Mouse (Mus musculus) olfactory bulb, adult 2 months (tissue): ENCODE measurements around the gene 4931428L18Rik. TPM values are rescaled to one million over a fixed set of nuclear protein-coding genes. Genes with fewer than 3 reads are reported as not detected.

Source experiments
- H3K27ac ChIP-seq: fragments of 200-500 bp; 2 replicates; pipeline ENCODE4 v1.5.1; 2012; ENCODE audit warnings: low read depth, low read length; ENCODE audit not compliant: insufficient read depth
- H3K4me1 ChIP-seq: fragments of 200-500 bp; 2 replicates; pipeline ENCODE4 v1.6.1; 2012; ENCODE audit warnings: low read length; ENCODE audit not compliant: control insufficient read depth, insufficient read depth
- H3K4me3 ChIP-seq: fragments of 200-500 bp; 2 replicates; pipeline ENCODE4 v1.5.1; 2012; ENCODE audit warnings: mild to moderate bottlenecking, low read depth, low read length, moderate library complexity; ENCODE audit not compliant: insufficient read depth
- CTCF ChIP-seq: fragments of 200-500 bp; IDR thresholded peaks from 2 replicates; pipeline ENCODE4 v1.5.1; 2012; ENCODE audit warnings: low read depth, mild to moderate bottlenecking, low read length, moderate library complexity; ENCODE audit not compliant: insufficient read depth
- POLR2A ChIP-seq: fragments of 200-500 bp; IDR thresholded peaks from 2 replicates; pipeline ENCODE4 v1.6.1; 2012; ENCODE audit warnings: mild to moderate bottlenecking, low read depth, low read length, moderate library complexity; ENCODE audit not compliant: insufficient read depth
- WGBS: fragments of 180-500 bp; shearing (Covaris S2); methylation state at CpG from one replicate; pipeline ENCODE4 v1.1.7; 2018; 5-methylcytosine and 5-hydroxymethylcytosine counted together
- polyA plus RNA-seq: library from polyadenylated mRNA; stranded (reverse); fragments of >200 nt; gene quantifications from 2 replicates; pipeline ENCODE4 v1.2.4, GENCODE M21; 2012; ENCODE audit warnings: low replicate concordance; ENCODE audit not compliant: missing spikeins, insufficient read depth, insufficient read length

4931428L18Rik gene
- polyA plus RNA-seq, 1 experiment = not detected

GRCm38 (mm10) chr1:31196959-31197358 lies 25.5 kb downstream of the 4931428L18Rik start:
- no peak for TF ChIP-seq POLR2A
- TF ChIP-seq CTCF = no peak
- Histone ChIP-seq H3K27ac (no peak overlapping the region), H3K4me3 (no peak overlapping the region), H3K4me1 (no peaks in the 10 kb centered on the region)
- WGBS = 91% methylated on average over 3 of the region's 3 CpGs

GRCm38 (mm10) chr1:31195633-31196032 lies 26.9 kb downstream of the 4931428L18Rik start:
- Histone ChIP-seq H3K27ac (no peak overlapping the region), H3K4me1 (no peaks in the 10 kb centered on the region), H3K4me3 (no peak overlapping the region)
- WGBS = 51% methylated on average over 1 of the region's 1 CpGs
- TF ChIP-seq POLR2A (no peak), CTCF (no peak)

- WGBS = 90% methylated on average over 10 of the region's 10 CpGs
- no peak for TF ChIP-seq CTCF
- no peak for TF ChIP-seq POLR2A
- Histone ChIP-seq H3K4me3 (no peak overlapping the region), H3K4me1 (no peaks in the 10 kb centered on the region), H3K27ac (no peak overlapping the region)
Observed at GRCm38 (mm10) chr1:31190237-31190866, 32.1 kb downstream of the 4931428L18Rik start.

GRCm38 (mm10) chr1:31178264-31178663 lies 44.2 kb downstream of the 4931428L18Rik start:
- H3K4me1 ChIP-seq = no peaks in the 10 kb centered on the region
- no peak overlapping the region for H3K4me3 ChIP-seq
- WGBS = 12% methylated on average over 1 of the region's 1 CpGs
- H3K27ac ChIP-seq = no peak overlapping the region
- TF ChIP-seq CTCF = no peak
- no peak for TF ChIP-seq POLR2A

GRCm38 (mm10) chr1:31176101-31176500 lies 46.4 kb downstream of the 4931428L18Rik start, which contains the start of gene Lgsn:
Lgsn (plus strand) TSS chr1:31176401.
- WGBS = 71% methylated on average over 5 of the region's 5 CpGs
- no peak for TF ChIP-seq CTCF
- no peak for TF ChIP-seq POLR2A
- H3K27ac ChIP-seq = no peak within 1 kb of the TSS

GRCm38 (mm10) chr1:31175401-31175800 lies 47.1 kb downstream of the 4931428L18Rik start:
- WGBS = 71% methylated on average over 3 of the region's 3 CpGs
- no peak overlapping the region for H3K27ac ChIP-seq
- TF ChIP-seq CTCF = no peak
- no peak for TF ChIP-seq POLR2A
- no peaks in the 10 kb centered on the region for H3K4me1 ChIP-seq
- no peak overlapping the region for H3K4me3 ChIP-seq

More at GRCm38 (mm10) chr1:31176101-31176500, 46.4 kb downstream of the 4931428L18Rik start, which contains the start of gene Lgsn:
- Histone ChIP-seq H3K4me1 (no peaks in the 10 kb centered on the region), H3K4me3 (no peak within 1 kb of the TSS)

GRCm38 (mm10) chr1:31165326-31166121 lies 57.0 kb downstream of the 4931428L18Rik start:
- H3K4me3 ChIP-seq = no peak overlapping the region
- 92% methylated on average over 7 of the region's 7 CpGs for WGBS
- H3K27ac ChIP-seq = no peak overlapping the region
- TF ChIP-seq CTCF (no peak), POLR2A (no peak)
- no peaks in the 10 kb centered on the region for H3K4me1 ChIP-seq

- 88% methylated on average over 18 of the region's 18 CpGs for WGBS
- no peak for TF ChIP-seq POLR2A
- TF ChIP-seq CTCF = no peak
- Histone ChIP-seq H3K27ac (no peak overlapping the region), H3K4me1 (no peaks in the 10 kb centered on the region), H3K4me3 (no peak overlapping the region)
Observed at GRCm38 (mm10) chr1:31164527-31165189, 57.8 kb downstream of the 4931428L18Rik start.

GRCm38 (mm10) chr1:31156884-31157283 lies 65.6 kb downstream of the 4931428L18Rik start:
- H3K4me1 ChIP-seq = no peaks in the 10 kb centered on the region
- TF ChIP-seq POLR2A (no peak), CTCF (no peak)
- H3K4me3 ChIP-seq = no peak overlapping the region
- 48% methylated on average over 2 of the region's 2 CpGs for WGBS
- H3K27ac ChIP-seq = no peak overlapping the region
